Mouse (Mus musculus) hindbrain, postnatal 0 days (tissue): Measurements from ENCODE around the gene Psmb1. TPM values are rescaled to one million over a fixed set of nuclear protein-coding genes. Genes with fewer than 3 reads are reported as not detected.
A peak's percentile ranks its signal among the peaks of the same experiment; 100 is the strongest.
"Not testable (repeated sequence)": the region's sequence is repeated elsewhere in the genome, so short reads cannot be mapped to it uniquely, and the experiment has no call there.

Experiments
- ATAC-seq: fragments of 200-750 bp; cut with Nextera tagmentation; 2 replicates; pipeline ENCODE4 v1.8.0; 2017; ENCODE audit warnings: mild to moderate bottlenecking, moderate TSS enrichment, moderate library complexity
- DNase-seq: peaks from one replicate; pipeline ENCODE4 v3.0.0-alpha.2; 2015; ENCODE audit warnings: low spot score
- H3K27ac ChIP-seq: fragments of 300-500 bp; sonication (generic); 2 replicates; pipeline ENCODE4 v1.5.1; 2014; ENCODE audit warnings: mild to moderate bottlenecking
- H3K27me3 ChIP-seq: fragments of 300-500 bp; sonication (generic); 2 replicates; pipeline ENCODE4 v1.6.1; 2014; ENCODE audit warnings: low read length, mixed read lengths; ENCODE audit not compliant: insufficient read depth
- H3K36me3 ChIP-seq: fragments of 300-500 bp; sonication (generic); 2 replicates; pipeline ENCODE4 v1.6.1; 2014; ENCODE audit warnings: low read length, mixed read lengths; ENCODE audit not compliant: insufficient read depth
- H3K4me1 ChIP-seq: fragments of 300-500 bp; sonication (generic); 2 replicates; pipeline ENCODE4 v1.6.1; 2014; ENCODE audit warnings: antibody characterized with exemption, low read length, mixed read lengths; ENCODE audit not compliant: insufficient read depth
- H3K4me2 ChIP-seq: fragments of 300-500 bp; sonication (generic); 2 replicates; pipeline ENCODE4 v1.6.1; 2014; ENCODE audit warnings: low read depth, mild to moderate bottlenecking, low read length, moderate library complexity, mixed read lengths
- H3K4me3 ChIP-seq: fragments of 300-500 bp; sonication (generic); 2 replicates; pipeline ENCODE4 v1.5.1; 2014; ENCODE audit warnings: low read length
- H3K9ac ChIP-seq: fragments of 300-500 bp; sonication (generic); replicated peaks from 2 replicates; pipeline ENCODE4 v1.6.1; 2014; ENCODE audit warnings: mild to moderate bottlenecking, low read length, moderate library complexity, mixed read lengths
- H3K9me3 ChIP-seq: fragments of 300-500 bp; sonication (generic); 2 replicates; pipeline ENCODE4 v1.6.1; 2016; ENCODE audit warnings: low read length, mixed read lengths
- CTCF ChIP-seq: IDR thresholded peaks from 2 replicates; pipeline ENCODE4 v1.5.1; 2016; ENCODE audit warnings: antibody characterized with exemption, control low read depth, low read depth
- WGBS: fragments of 180-500 bp; shearing (Covaris S2); extraction: QIAGEN DNeasy Blood & Tissue Kit; methylation state at CpG from one replicate; pipeline ENCODE4 v1.1.7; 2014; 5-methylcytosine and 5-hydroxymethylcytosine counted together
- polyA plus RNA-seq: library from polyadenylated mRNA; unstranded; fragments of >200 nt; fragmentation: Nextera tagmentation; extraction: Ambion mirVana; gene quantifications from 2 replicates; pipeline ENCODE4 v1.2.1, GENCODE M21; 2015
- total RNA-seq: library from RNA; depleted of rRNA; stranded (reverse); fragments of >200 nt; gene quantifications from 2 replicates; pipeline ENCODE4 v1.2.3, GENCODE M21; 2014

Gene Psmb1
- total and polyA plus RNA-seq, 2 experiments from 2014 or later = 91.8 to 273 TPM

- peak; percentile 18; the same call in 1 of the 2 replicates for TF ChIP-seq CTCF
- 91% methylated on average over 4 of the region's 4 CpGs for WGBS
- H3K27me3 ChIP-seq = no peaks in the 10 kb centered on the region
- H3K4me1 ChIP-seq = no peaks in the 10 kb centered on the region
- H3K4me3 ChIP-seq = no peak overlapping the region
- no peak overlapping the region for H3K27ac ChIP-seq
- H3K36me3 ChIP-seq = peaks cover 57% of the 10 kb centered on the region
- H3K4me2 ChIP-seq = no peak overlapping the region
- H3K9me3 ChIP-seq = no peaks in the 10 kb centered on the region
- H3K9ac ChIP-seq = no peak overlapping the region
- ATAC-seq (no peak), DNase-seq (no peak)
Observed at GRCm38 (mm10) chr17:15472671-15473070, 26.9 kb downstream of the Psmb1 start.

- WGBS = 17% methylated on average over 5 of the region's 5 CpGs
- no peak overlapping the region for H3K9ac ChIP-seq
- TF ChIP-seq CTCF = peak; percentile 95
- H3K27me3 ChIP-seq = no peaks in the 10 kb centered on the region
- no peaks in the 10 kb centered on the region for H3K9me3 ChIP-seq
- H3K4me1 ChIP-seq = no peaks in the 10 kb centered on the region
- no peak overlapping the region for H3K4me3 ChIP-seq
- no peak overlapping the region for H3K4me2 ChIP-seq
- H3K27ac ChIP-seq = no peak overlapping the region
- ATAC-seq (peak; percentile 73), DNase-seq (peak; percentile 87)
- peaks cover 16% of the 10 kb centered on the region; the same call in 1 of the 2 replicates for H3K36me3 ChIP-seq
Observed at GRCm38 (mm10) chr17:15467669-15468068, 31.9 kb downstream of the Psmb1 start.

- ATAC-seq (no peak), DNase-seq (no peak)
- Histone ChIP-seq H3K36me3 (no peaks in the 10 kb centered on the region), H3K9me3 (no peaks in the 10 kb centered on the region), H3K4me2 (no peak overlapping the region), H3K27me3 (no peaks in the 10 kb centered on the region), H3K9ac (no peak overlapping the region), H3K4me3 (no peak overlapping the region), H3K27ac (no peak overlapping the region), H3K4me1 (no peaks in the 10 kb centered on the region)
- WGBS = 93% methylated on average over 6 of the region's 6 CpGs
- no peak for TF ChIP-seq CTCF
Observed at GRCm38 (mm10) chr17:15461921-15462495, 37.5 kb downstream of the Psmb1 start.

GRCm38 (mm10) chr17:15459761-15460160 is 39.8 kb downstream of the Psmb1 start:
- Histone ChIP-seq H3K9me3 (no peaks in the 10 kb centered on the region), H3K27me3 (no peaks in the 10 kb centered on the region), H3K36me3 (no peaks in the 10 kb centered on the region), H3K4me3 (no peak overlapping the region), H3K4me2 (no peak overlapping the region), H3K9ac (no peak overlapping the region), H3K4me1 (no peaks in the 10 kb centered on the region), H3K27ac (no peak overlapping the region)
- WGBS = 67% methylated on average over 4 of the region's 4 CpGs
- DNase-seq = no peak
- peak; percentile 43; the same call in 1 of the 2 replicates for ATAC-seq
- no peak for TF ChIP-seq CTCF

GRCm38 (mm10) chr17:15456595-15456994 is 43.0 kb downstream of the Psmb1 start:
- Histone ChIP-seq H3K27me3 (no peaks in the 10 kb centered on the region), H3K27ac (no peak overlapping the region), H3K4me3 (no peak overlapping the region), H3K4me1 (no peaks in the 10 kb centered on the region), H3K9me3 (no peaks in the 10 kb centered on the region), H3K36me3 (no peaks in the 10 kb centered on the region), H3K9ac (no peak overlapping the region), H3K4me2 (no peak overlapping the region)
- no peak for ATAC-seq
- TF ChIP-seq CTCF = no peak
- 82% methylated on average over 2 of the region's 2 CpGs for WGBS
- no peak for DNase-seq

- H3K4me3 ChIP-seq = no peak overlapping the region
- no peak for TF ChIP-seq CTCF
- DNase-seq (no peak), ATAC-seq (no peak)
- no peaks in the 10 kb centered on the region for H3K27me3 ChIP-seq
- no peak overlapping the region for H3K4me2 ChIP-seq
- 87% methylated on average over 4 of the region's 4 CpGs for WGBS
- no peaks in the 10 kb centered on the region for H3K9me3 ChIP-seq
- H3K36me3 ChIP-seq = no peaks in the 10 kb centered on the region
- H3K27ac ChIP-seq = no peak overlapping the region
- H3K4me1 ChIP-seq = no peaks in the 10 kb centered on the region
- no peak overlapping the region for H3K9ac ChIP-seq
Observed at GRCm38 (mm10) chr17:15455203-15455602, 44.3 kb downstream of the Psmb1 start.

- H3K9me3 ChIP-seq = no peaks in the 10 kb centered on the region
- no peak overlapping the region for H3K4me3 ChIP-seq
- ATAC-seq (no peak), DNase-seq (no peak)
- H3K9ac ChIP-seq = no peak overlapping the region
- no peaks in the 10 kb centered on the region for H3K27me3 ChIP-seq
- H3K36me3 ChIP-seq = no peaks in the 10 kb centered on the region
- no peaks in the 10 kb centered on the region for H3K4me1 ChIP-seq
- no peak for TF ChIP-seq CTCF
- H3K4me2 ChIP-seq = no peak overlapping the region
- no peak overlapping the region for H3K27ac ChIP-seq
- WGBS = 69% methylated on average over 3 of the region's 3 CpGs
Observed at GRCm38 (mm10) chr17:15449606-15450005, 49.9 kb downstream of the Psmb1 start.

- not testable (repeated sequence) for H3K27me3 ChIP-seq, H3K4me2 ChIP-seq, H3K9me3 ChIP-seq, DNase-seq, H3K4me3 ChIP-seq, ATAC-seq, H3K27ac ChIP-seq, H3K4me1 ChIP-seq, H3K9ac ChIP-seq, H3K36me3 ChIP-seq
- 72% methylated on average over 5 of the region's 6 CpGs for WGBS
Observed at GRCm38 (mm10) chr17:15449144-15449543, 50.4 kb downstream of the Psmb1 start.
